Mouse (Mus musculus): ENCODE data around the gene Ltbr. TPM values are rescaled to one million over a fixed set of nuclear protein-coding genes. Genes with fewer than 3 reads are reported as not detected.

The Ltbr gene
- polyA plus RNA-seq, 1 experiment: 67.1 TPM

GRCm38 (mm10) chr6:125346029-125346428 lies 32.3 kb upstream of the Ltbr start:
- Histone ChIP-seq H3K27ac (ENCODE audit: insufficient read depth, low read length) (no peak overlapping the region), H3K4me1 (ENCODE audit: control insufficient read depth, insufficient read depth, low read length) (peaks cover 2% of the 10 kb centered on the region; the same call in 1 of the 2 replicates), H3K4me3 (ENCODE audit: insufficient read depth, low read length) (no peak overlapping the region)
- TF ChIP-seq CTCF (IDR thresholded peaks at IDR 0.05; ENCODE audit: borderline replicate concordance, insufficient read depth, low read length) (no peak), POLR2A (IDR thresholded peaks at IDR 0.05; ENCODE audit: low read depth, low read length) (no peak)

GRCm38 (mm10) chr6:125345625-125346024 lies 31.9 kb upstream of the Ltbr start:
- Histone ChIP-seq H3K4me1 (ENCODE audit: control insufficient read depth, insufficient read depth, low read length) (peaks cover 2% of the 10 kb centered on the region; the same call in 1 of the 2 replicates), H3K4me3 (ENCODE audit: insufficient read depth, low read length) (no peak overlapping the region), H3K27ac (ENCODE audit: insufficient read depth, low read length) (no peak overlapping the region)
- TF ChIP-seq CTCF (IDR thresholded peaks at IDR 0.05; ENCODE audit: borderline replicate concordance, insufficient read depth, low read length): no peak
- TF ChIP-seq POLR2A (IDR thresholded peaks at IDR 0.05; ENCODE audit: low read depth, low read length): no peak

DNA sequence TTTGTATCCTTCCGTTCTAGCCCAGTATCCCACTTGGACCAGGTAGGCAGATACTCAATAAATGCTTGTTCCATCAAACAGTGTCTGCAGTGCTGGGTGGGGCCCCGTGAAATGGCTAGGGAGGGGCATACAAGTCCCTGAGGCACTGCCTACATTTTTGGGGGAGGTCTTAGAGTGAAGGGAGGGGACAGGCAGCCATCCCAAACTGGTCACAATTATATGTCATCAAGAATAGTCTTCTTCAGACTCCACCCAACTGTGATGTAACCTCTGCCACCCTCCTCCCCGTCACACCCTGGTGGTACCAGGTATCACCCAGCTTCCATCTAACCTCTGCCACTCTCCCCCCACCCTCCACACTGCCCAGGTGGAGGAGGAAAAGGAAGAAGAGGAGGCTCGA lies 31.2 kb upstream of the Ltbr start:
- Histone ChIP-seq H3K4me1 (ENCODE audit: control insufficient read depth, insufficient read depth, low read length) (peaks cover 2% of the 10 kb centered on the region; the same call in 1 of the 2 replicates), H3K4me3 (ENCODE audit: insufficient read depth, low read length) (no peak overlapping the region), H3K27ac (ENCODE audit: insufficient read depth, low read length) (no peak overlapping the region)
- TF ChIP-seq POLR2A (IDR thresholded peaks at IDR 0.05; ENCODE audit: low read depth, low read length): no peak
- TF ChIP-seq CTCF (IDR thresholded peaks at IDR 0.05; ENCODE audit: borderline replicate concordance, insufficient read depth, low read length): no peak

- H3K27ac ChIP-seq (ENCODE audit: insufficient read depth, low read length): no peak overlapping the region
Observed at GRCm38 (mm10) chr6:125344084-125344483, 30.4 kb upstream of the Ltbr start.

DNA sequence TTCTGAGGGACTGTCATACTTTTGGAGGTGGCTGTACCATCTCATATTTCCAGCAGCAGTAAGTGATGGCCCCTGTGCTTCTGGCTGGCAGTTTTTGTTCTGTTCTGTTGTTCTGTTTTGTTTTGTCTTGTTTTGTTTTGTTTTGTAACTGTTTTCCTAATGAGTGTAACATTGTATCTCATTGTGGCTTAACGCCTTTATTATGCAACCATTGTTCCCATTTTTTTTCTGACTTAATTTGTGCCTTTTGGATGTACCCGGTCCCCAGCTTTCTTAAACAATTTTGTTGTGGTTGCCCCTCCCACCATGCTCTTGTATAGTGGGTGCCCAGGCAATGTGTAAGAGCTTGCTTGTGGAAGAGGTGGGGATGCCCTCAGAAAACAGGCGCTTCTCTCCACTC lies 28.5 kb upstream of the Ltbr start:
- H3K27ac ChIP-seq (ENCODE audit: insufficient read depth, low read length): no peak overlapping the region
- H3K4me1 ChIP-seq (ENCODE audit: control insufficient read depth, insufficient read depth, low read length): no peaks in the 10 kb centered on the region
- H3K4me3 ChIP-seq (ENCODE audit: insufficient read depth, low read length): no peak overlapping the region
- TF ChIP-seq POLR2A (IDR thresholded peaks at IDR 0.05; ENCODE audit: low read depth, low read length) (no peak), CTCF (IDR thresholded peaks at IDR 0.05; ENCODE audit: borderline replicate concordance, insufficient read depth, low read length) (no peak)

More at GRCm38 (mm10) chr6:125344084-125344483, 30.4 kb upstream of the Ltbr start:
- TF ChIP-seq CTCF (IDR thresholded peaks at IDR 0.05; ENCODE audit: borderline replicate concordance, insufficient read depth, low read length) (no peak), POLR2A (IDR thresholded peaks at IDR 0.05; ENCODE audit: low read depth, low read length) (0 out of 2 replicates have a peak, but pooled peaks have one; percentile 14)
- H3K4me3 ChIP-seq (ENCODE audit: insufficient read depth, low read length): no peak overlapping the region
- H3K4me1 ChIP-seq (ENCODE audit: control insufficient read depth, insufficient read depth, low read length): peaks cover 2% of the 10 kb centered on the region; the same call in 1 of the 2 replicates

- TF ChIP-seq POLR2A (IDR thresholded peaks at IDR 0.05; ENCODE audit: low read depth, low read length): no peak
- TF ChIP-seq CTCF (IDR thresholded peaks at IDR 0.05; ENCODE audit: borderline replicate concordance, insufficient read depth, low read length): no peak
- Histone ChIP-seq H3K4me1 (ENCODE audit: control insufficient read depth, insufficient read depth, low read length) (no peaks in the 10 kb centered on the region), H3K4me3 (ENCODE audit: insufficient read depth, low read length) (no peak overlapping the region), H3K27ac (ENCODE audit: insufficient read depth, low read length) (no peak overlapping the region)
Observed at GRCm38 (mm10) chr6:125340244-125340643, 26.6 kb upstream of the Ltbr start.

DNA sequence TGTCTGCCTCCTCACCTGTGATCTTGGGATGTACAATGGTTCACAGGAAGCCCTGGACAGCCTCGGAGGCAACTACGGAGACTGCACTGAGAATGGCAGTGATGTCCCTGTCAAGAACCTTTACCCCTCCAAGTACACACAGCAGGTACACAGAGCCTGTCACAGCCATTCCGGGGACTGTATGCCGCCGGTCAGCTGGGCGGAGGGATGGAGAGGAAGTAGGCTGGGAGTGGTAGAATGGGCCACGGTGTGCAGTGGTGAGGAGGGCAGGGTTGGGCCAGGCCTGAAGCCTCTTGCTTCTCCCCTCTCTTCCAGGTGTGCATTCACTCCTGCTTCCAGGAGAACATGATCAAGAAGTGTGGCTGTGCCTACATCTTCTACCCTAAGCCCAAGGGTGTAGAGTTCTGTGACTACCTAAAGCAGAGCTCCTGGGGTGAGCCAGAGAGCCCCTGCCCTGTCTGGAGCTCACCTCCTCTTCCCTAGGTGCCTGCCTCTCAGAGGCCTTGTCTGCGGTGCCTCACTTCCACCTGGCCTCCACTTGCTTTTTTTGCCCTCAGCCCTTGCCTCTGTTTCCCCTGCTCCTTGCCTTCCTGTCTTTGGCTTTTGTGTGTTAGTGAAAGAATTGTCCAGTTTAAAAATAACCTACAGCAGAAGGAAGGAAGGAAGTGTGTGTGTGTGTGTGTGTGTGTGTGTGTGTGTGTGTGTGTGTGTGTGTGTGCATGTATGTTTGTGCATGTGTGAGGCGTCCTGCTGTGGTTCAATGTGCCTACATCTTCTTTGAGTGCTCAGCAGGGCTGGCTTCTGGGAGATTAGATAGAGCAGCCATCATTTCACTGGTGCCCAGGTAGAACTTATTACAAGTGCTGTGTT lies 25.3 kb upstream of the Ltbr start:
- Histone ChIP-seq H3K27ac (ENCODE audit: insufficient read depth, low read length) (no peak overlapping the region), H3K4me1 (ENCODE audit: control insufficient read depth, insufficient read depth, low read length) (no peaks in the 10 kb centered on the region), H3K4me3 (ENCODE audit: insufficient read depth, low read length) (no peak overlapping the region)
- TF ChIP-seq CTCF (IDR thresholded peaks at IDR 0.05; ENCODE audit: borderline replicate concordance, insufficient read depth, low read length) (no peak), POLR2A (IDR thresholded peaks at IDR 0.05; ENCODE audit: low read depth, low read length) (no peak)

- no peak overlapping the region for H3K4me3 ChIP-seq (ENCODE audit: insufficient read depth, low read length)
- no peak overlapping the region for H3K27ac ChIP-seq (ENCODE audit: insufficient read depth, low read length)
- no peaks in the 10 kb centered on the region for H3K4me1 ChIP-seq (ENCODE audit: control insufficient read depth, insufficient read depth, low read length)
- no peak for TF ChIP-seq POLR2A (IDR thresholded peaks at IDR 0.05; ENCODE audit: low read depth, low read length)
- no peak for TF ChIP-seq CTCF (IDR thresholded peaks at IDR 0.05; ENCODE audit: borderline replicate concordance, insufficient read depth, low read length)
Observed at GRCm38 (mm10) chr6:125334356-125334755, 20.7 kb upstream of the Ltbr start.

- Histone ChIP-seq H3K4me3 (ENCODE audit: insufficient read depth, low read length) (no peak overlapping the region), H3K4me1 (ENCODE audit: control insufficient read depth, insufficient read depth, low read length) (no peaks in the 10 kb centered on the region), H3K27ac (ENCODE audit: insufficient read depth, low read length) (no peak overlapping the region)
- no peak for TF ChIP-seq CTCF (IDR thresholded peaks at IDR 0.05; ENCODE audit: borderline replicate concordance, insufficient read depth, low read length)
- TF ChIP-seq POLR2A (IDR thresholded peaks at IDR 0.05; ENCODE audit: low read depth, low read length): no peak
Observed at GRCm38 (mm10) chr6:125333112-125333899, 19.6 kb upstream of the Ltbr start.
